Mouse (Mus musculus) heart, adult 2 months (tissue): ENCODE measurements around the gene Kcnk3. TPM values are rescaled to one million over a fixed set of nuclear protein-coding genes. Genes with fewer than 3 reads are reported as not detected.

Experiments
- DNase-seq, 2 experiments: peaks; one replicate each; pipeline ENCODE4 v3.0.0; 2021
- H3K27ac ChIP-seq: fragments of 200-600 bp; 2 replicates; pipeline ENCODE4 v1.8.1; 2022
- H3K27me3 ChIP-seq: fragments of 200-500 bp; 2 replicates; pipeline ENCODE4 v1.6.1; 2012; ENCODE audit warnings: mild to moderate bottlenecking, low read length, inconsistent platforms, mixed read lengths; ENCODE audit not compliant: control insufficient read depth, insufficient read depth
- H3K36me3 ChIP-seq: fragments of 200-500 bp; 2 replicates; pipeline ENCODE4 v1.6.1; 2012; ENCODE audit warnings: low read length, inconsistent platforms; ENCODE audit not compliant: control insufficient read depth, insufficient read depth
- H3K4me1 ChIP-seq: fragments of 200-500 bp; 2 replicates; pipeline ENCODE4 v1.6.1; 2011; ENCODE audit warnings: low read length; ENCODE audit not compliant: control insufficient read depth, insufficient read depth
- H3K4me3 ChIP-seq: fragments of 200-600 bp; 2 replicates; pipeline ENCODE4 v1.8.1; 2022
- H3K79me2 ChIP-seq: fragments of 200-500 bp; replicated peaks from 2 replicates; pipeline ENCODE4 v1.6.1; 2012; ENCODE audit warnings: mild to moderate bottlenecking, inconsistent platforms, low read length, moderate library complexity, mixed read lengths; ENCODE audit not compliant: control insufficient read depth, insufficient read depth
- H3K9ac ChIP-seq: fragments of 200-500 bp; 2 replicates; pipeline ENCODE4 v1.6.1; 2012; ENCODE audit warnings: low read depth, mild to moderate bottlenecking, control low read depth, inconsistent platforms, low read length, mixed read lengths
- CTCF ChIP-seq: fragments of 200-600 bp; IDR thresholded peaks from 2 replicates; pipeline ENCODE4 v1.8.1; 2022; ENCODE audit warnings: antibody characterized with exemption, mild to moderate bottlenecking, moderate library complexity
- EP300 ChIP-seq: fragments of 200-500 bp; IDR thresholded peaks from 2 replicates; pipeline ENCODE4 v1.6.1; 2011; ENCODE audit warnings: low read depth, low read length, control low read depth; ENCODE audit not compliant: insufficient read depth
- POLR2A ChIP-seq: fragments of 200-500 bp; IDR thresholded peaks from 2 replicates; pipeline ENCODE4 v1.6.1; 2011; ENCODE audit warnings: mild to moderate bottlenecking, low read depth, low read length, control low read depth; ENCODE audit not compliant: insufficient read depth
- WGBS: fragments of 180-500 bp; shearing (Covaris S2); methylation state at CpG from one replicate; pipeline ENCODE4 v1.1.7; 2018; 5-methylcytosine and 5-hydroxymethylcytosine counted together
- intact Hi-C: fragments of 180-260 bp; cut with DNase I; formaldehyde crosslinking; loops from one replicate; pipeline ENCODE4 v1.15.1; 2025
- polyA plus RNA-seq: library from polyadenylated mRNA; depleted of rRNA; stranded (reverse); fragments of >200 nt; gene quantifications from 2 replicates; pipeline ENCODE4 v1.2.3, GENCODE M21; 2012
- total RNA-seq, 2 experiments: library from RNA; stranded (reverse); gene quantifications; 2 replicates each; pipeline ENCODE4 v1.2.3; 2021

Kcnk3 gene
- total and polyA plus RNA-seq, 3 experiments = 259 to 432 (median 300) TPM

GRCm38 (mm10) chr5:30589069-30589468 lies 1.1 kb downstream of the Kcnk3 start:
- TF ChIP-seq POLR2A = no peak
- no peak for TF ChIP-seq CTCF
- no peak for TF ChIP-seq EP300
- peak overlapping the region; percentile 87 for H3K27ac ChIP-seq
- peaks cover 2% of the 10 kb centered on the region; the same call in 1 of the 2 replicates for H3K27me3 ChIP-seq
- H3K79me2 ChIP-seq = no peaks in the 10 kb centered on the region
- peaks cover 8% of the 10 kb centered on the region; the same call in 1 of the 2 replicates for H3K4me1 ChIP-seq
- no peak for DNase-seq
- peak overlapping the region; percentile 60 for H3K4me3 ChIP-seq
- WGBS = 48% methylated on average over 4 of the region's 4 CpGs
- no peaks in the 10 kb centered on the region for H3K36me3 ChIP-seq
- intact Hi-C loops = loop anchor here (2.0 to 5.0 kb wide), 2 partner anchors 16 to 72 kb away; no protein-coding TSS in a partner anchor
- H3K9ac ChIP-seq = peak overlapping the region; percentile 84

DNA sequence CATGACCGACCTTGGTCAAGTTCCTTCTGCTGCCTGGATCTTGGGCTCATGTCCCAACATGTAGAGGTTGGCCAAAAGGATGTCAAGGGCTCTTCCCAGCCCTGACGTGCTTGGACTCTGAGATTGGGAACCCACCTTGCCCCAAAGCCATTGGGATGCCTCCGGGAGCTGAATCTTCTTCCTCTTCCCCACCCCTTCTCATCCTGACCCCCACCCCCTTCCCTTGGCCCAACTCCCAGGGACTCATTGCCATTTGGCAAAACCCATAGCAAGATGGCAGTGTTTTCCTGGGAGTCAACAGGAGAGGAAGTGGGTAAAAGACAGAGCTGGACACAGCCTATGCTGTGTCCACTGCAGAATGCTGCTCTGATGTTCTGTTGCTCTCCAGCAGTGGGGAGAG lies 1.6 kb downstream of the Kcnk3 start:
- TF ChIP-seq CTCF (no peak), EP300 (0 out of 2 replicates have a peak, but pooled peaks have one; percentile 5)
- intact Hi-C loops = loop anchor here (2.0 to 5.0 kb wide), 2 partner anchors 15 to 72 kb away; no protein-coding TSS in a partner anchor
- peak overlapping the region; percentile 60 for H3K4me3 ChIP-seq

GRCm38 (mm10) chr5:30590231-30590630 lies 2.3 kb downstream of the Kcnk3 start:
- H3K36me3 ChIP-seq = peaks cover 5% of the 10 kb centered on the region; the same call in 1 of the 2 replicates
- peak overlapping the region; percentile 87 for H3K27ac ChIP-seq
- H3K79me2 ChIP-seq = no peaks in the 10 kb centered on the region
- intact Hi-C loops = no loop called here
- no peak for TF ChIP-seq POLR2A
- TF ChIP-seq EP300 = no peak
- TF ChIP-seq CTCF = no peak
- peaks cover 13% of the 10 kb centered on the region; the same call in 1 of the 2 replicates for H3K4me1 ChIP-seq
- 76% methylated on average over 5 of the region's 5 CpGs for WGBS
- no peak for DNase-seq
- H3K9ac ChIP-seq = peak overlapping the region; percentile 14; the same call in 1 of the 2 replicates
- H3K27me3 ChIP-seq = peaks cover 2% of the 10 kb centered on the region; the same call in 1 of the 2 replicates
- peak overlapping the region; percentile 19; the same call in 1 of the 2 replicates for H3K4me3 ChIP-seq

More for the DNA sequence above, 1.6 kb downstream of the Kcnk3 start:
- H3K36me3 ChIP-seq = no peaks in the 10 kb centered on the region; the same call in 1 of the 2 replicates
- peaks cover 11% of the 10 kb centered on the region; the same call in 1 of the 2 replicates for H3K4me1 ChIP-seq
- peak overlapping the region; percentile 84 for H3K9ac ChIP-seq
- H3K27ac ChIP-seq = peak overlapping the region; percentile 87
- H3K79me2 ChIP-seq = no peaks in the 10 kb centered on the region
- peaks cover 2% of the 10 kb centered on the region; the same call in 1 of the 2 replicates for H3K27me3 ChIP-seq
- DNase-seq = peak; percentile 47 to 48
- 40% methylated on average over 3 of the region's 3 CpGs for WGBS

DNA sequence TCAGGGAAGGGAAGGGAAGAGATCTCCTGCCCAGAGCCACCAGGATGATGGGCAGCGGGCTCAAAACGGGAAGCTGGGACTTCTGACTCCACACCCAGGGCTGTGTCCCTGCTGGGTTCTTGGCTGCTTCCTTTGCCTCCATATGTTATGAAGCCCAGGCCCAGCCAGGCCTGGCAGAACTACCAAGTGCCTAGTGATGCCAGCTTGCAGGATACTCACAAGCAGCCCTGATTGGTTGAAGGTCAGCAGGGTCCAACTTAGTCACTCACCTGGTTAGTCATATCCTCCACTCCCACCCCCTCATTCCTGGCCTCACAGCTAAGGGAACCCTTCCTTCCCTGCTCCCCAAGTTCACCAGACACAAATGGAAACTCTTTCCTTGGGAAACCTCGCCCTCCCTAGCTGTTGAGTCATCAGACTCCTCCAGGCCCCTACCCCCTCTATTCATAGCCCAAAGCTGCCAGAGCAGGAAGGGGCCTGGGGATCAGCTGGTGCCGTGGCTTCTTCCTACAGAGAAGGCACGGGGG lies 3.3 kb downstream of the Kcnk3 start:
- Histone ChIP-seq H3K27ac (peak overlapping the region; percentile 87), H3K9ac (no peak overlapping the region), H3K36me3 (peaks cover 6% of the 10 kb centered on the region; the same call in 1 of the 2 replicates), H3K79me2 (no peaks in the 10 kb centered on the region), H3K4me1 (peaks cover 18% of the 10 kb centered on the region; the same call in 1 of the 2 replicates), H3K27me3 (peaks cover 2% of the 10 kb centered on the region; the same call in 1 of the 2 replicates), H3K4me3 (no peak overlapping the region)
- no peak for DNase-seq
- 29% methylated on average over 5 of the region's 5 CpGs for WGBS
- no peak for TF ChIP-seq POLR2A
- TF ChIP-seq CTCF = no peak
- no peak for TF ChIP-seq EP300
- intact Hi-C loops = no loop called here

- Histone ChIP-seq H3K27me3 (peaks cover 2% of the 10 kb centered on the region; the same call in 1 of the 2 replicates), H3K27ac (peak overlapping the region; percentile 87), H3K4me1 (peaks cover 16% of the 10 kb centered on the region; the same call in 1 of the 2 replicates), H3K4me3 (no peak overlapping the region), H3K9ac (no peak overlapping the region), H3K79me2 (no peaks in the 10 kb centered on the region), H3K36me3 (peaks cover 6% of the 10 kb centered on the region; the same call in 1 of the 2 replicates)
- no peak for DNase-seq
- intact Hi-C loops = no loop called here
- 64% methylated on average over 8 of the region's 8 CpGs for WGBS
- no peak for TF ChIP-seq EP300
- TF ChIP-seq CTCF = no peak
- no peak for TF ChIP-seq POLR2A
Observed at GRCm38 (mm10) chr5:30591786-30592185, 3.8 kb downstream of the Kcnk3 start.

DNA sequence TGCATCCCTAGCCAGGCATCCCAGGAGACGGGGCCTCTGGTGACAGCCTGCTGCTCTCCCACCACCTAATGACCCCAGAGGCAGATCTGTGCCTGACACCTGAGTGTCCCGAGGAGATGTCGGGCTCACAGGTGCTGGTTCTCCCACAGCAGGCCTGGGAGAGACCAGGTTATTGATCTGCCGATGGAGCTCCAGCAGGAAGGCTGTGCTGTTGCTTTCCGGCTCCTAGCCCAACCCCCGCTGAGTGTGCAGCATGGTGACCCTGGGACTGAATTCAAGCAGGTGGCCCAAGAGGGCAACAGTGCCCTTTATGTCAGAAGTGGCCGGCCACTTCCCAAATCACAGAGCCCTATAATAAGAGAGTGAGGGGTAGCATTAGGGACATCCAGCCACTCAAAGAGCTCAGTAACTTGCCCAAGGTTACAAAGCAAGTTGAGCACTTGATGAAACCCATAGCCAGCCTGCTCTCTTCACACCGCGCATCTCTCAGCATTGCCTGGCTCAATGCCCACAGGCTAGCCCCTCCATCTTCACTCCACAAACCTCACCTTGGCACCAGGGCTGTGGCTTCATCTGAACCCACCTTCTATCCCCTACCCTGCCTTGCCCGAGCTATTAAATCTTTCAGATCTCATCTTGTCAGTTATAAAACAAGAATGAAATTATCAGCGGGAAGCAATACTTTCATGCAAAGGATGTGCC lies 4.5 kb downstream of the Kcnk3 start:
- DNase-seq = no peak
- WGBS = 75% methylated on average over 11 of the region's 11 CpGs
- peak overlapping the region; percentile 87 for H3K27ac ChIP-seq

More for the DNA sequence above, 4.5 kb downstream of the Kcnk3 start:
- no peak for TF ChIP-seq POLR2A
- TF ChIP-seq CTCF = no peak
- TF ChIP-seq EP300 = no peak
- intact Hi-C loops = no loop called here
- H3K4me3 ChIP-seq = no peak overlapping the region
- peaks cover 6% of the 10 kb centered on the region; the same call in 1 of the 2 replicates for H3K36me3 ChIP-seq
- peaks cover 2% of the 10 kb centered on the region; the same call in 1 of the 2 replicates for H3K27me3 ChIP-seq
- no peak overlapping the region for H3K9ac ChIP-seq
- no peaks in the 10 kb centered on the region for H3K79me2 ChIP-seq
- H3K4me1 ChIP-seq = peaks cover 15% of the 10 kb centered on the region; the same call in 1 of the 2 replicates
